Mouse (Mus musculus) ES-Bruce4 (cell line): ENCODE measurements around the gene Ddx49. TPM values are rescaled to one million over a fixed set of nuclear protein-coding genes. Genes with fewer than 3 reads are reported as not detected.
A peak's percentile ranks its signal among the peaks of the same experiment; 100 is the strongest.

ENCODE experiments used
- H3K27ac ChIP-seq: 2 replicates; pipeline ENCODE4 v1.5.1; 2012; ENCODE audit warnings: low read length, inconsistent platforms; ENCODE audit not compliant: insufficient read depth
- H3K27me3 ChIP-seq: 2 replicates; pipeline ENCODE4 v1.6.1; 2012; ENCODE audit warnings: mild to moderate bottlenecking, low read length, inconsistent platforms; ENCODE audit not compliant: control insufficient read depth, poor library complexity, insufficient read depth, severe bottlenecking
- H3K36me3 ChIP-seq: 2 replicates; pipeline ENCODE4 v1.6.1; 2012; ENCODE audit warnings: inconsistent platforms, mild to moderate bottlenecking, low read length, moderate library complexity; ENCODE audit not compliant: control insufficient read depth, poor library complexity, insufficient read depth, severe bottlenecking
- H3K4me1 ChIP-seq: one replicate; pipeline ENCODE4 v1.8.1; 2011; ENCODE audit warnings: low read length; ENCODE audit not compliant: control insufficient read depth, insufficient read depth
- H3K4me3 ChIP-seq: 2 replicates; pipeline ENCODE4 v1.5.1; 2011; ENCODE audit warnings: low read depth, mild to moderate bottlenecking, low read length
- H3K9ac ChIP-seq: 2 replicates; pipeline ENCODE4 v1.6.1; 2012; ENCODE audit warnings: low read depth, mild to moderate bottlenecking, inconsistent platforms; ENCODE audit not compliant: poor library complexity, severe bottlenecking
- H3K9me3 ChIP-seq: replicated peaks from 2 replicates; pipeline ENCODE4 v1.6.1; 2012; ENCODE audit warnings: mild to moderate bottlenecking, low read length, inconsistent platforms; ENCODE audit not compliant: control insufficient read depth, poor library complexity, insufficient read depth, severe bottlenecking
- CTCF ChIP-seq: IDR thresholded peaks from one replicate; pipeline ENCODE4 v1.8.1; 2011; ENCODE audit warnings: low read depth, low read length
- EP300 ChIP-seq: IDR thresholded peaks from 2 replicates; pipeline ENCODE4 v1.6.1; 2011; ENCODE audit warnings: low read depth, low read length; ENCODE audit not compliant: insufficient read depth
- POLR2A ChIP-seq: IDR thresholded peaks from one replicate; pipeline ENCODE4 v1.8.1; 2011; ENCODE audit warnings: low read length; ENCODE audit not compliant: insufficient read depth
- polyA plus RNA-seq: library from polyadenylated mRNA; stranded (reverse); fragments of >200 nt; gene quantifications from 2 replicates; pipeline ENCODE4 v1.2.4, GENCODE M21; 2011; ENCODE audit warnings: low read depth; ENCODE audit not compliant: missing spikeins, insufficient read depth, insufficient read length

Gene Ddx49
- polyA plus RNA-seq, 1 experiment, result 45.3 TPM

DNA sequence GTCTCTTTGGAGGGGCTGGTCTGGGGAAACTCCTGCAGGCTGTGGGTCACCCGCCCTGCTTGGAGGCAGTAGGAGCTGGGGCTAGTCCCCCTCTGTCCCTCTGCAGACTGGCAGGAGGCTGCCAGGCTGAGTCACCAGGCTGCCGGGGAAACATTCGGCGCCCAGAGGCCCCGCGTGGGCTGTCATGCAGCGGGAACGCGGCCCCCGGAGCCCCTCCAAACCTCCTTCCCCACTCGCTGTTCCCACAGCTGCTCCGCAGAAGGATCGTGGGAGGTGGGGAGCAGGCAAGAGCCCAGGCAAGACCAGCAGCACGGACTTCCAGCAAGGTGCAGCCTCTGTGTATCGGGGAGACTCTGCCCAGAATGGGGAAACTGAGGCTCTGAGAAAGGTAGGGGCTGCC lies 24.1 kb downstream of the Ddx49 start:
- H3K36me3 ChIP-seq, result no peaks in the 10 kb centered on the region
- H3K27ac ChIP-seq, result no peak overlapping the region
- peak overlapping the region; percentile 86 for H3K9ac ChIP-seq
- TF ChIP-seq POLR2A (no peak), EP300 (no peak), CTCF (no peak)
- no peaks in the 10 kb centered on the region for H3K27me3 ChIP-seq
- peak overlapping the region; percentile 65 for H3K4me3 ChIP-seq
- peaks cover 6% of the 10 kb centered on the region for H3K4me1 ChIP-seq
- no peaks in the 10 kb centered on the region for H3K9me3 ChIP-seq

DNA sequence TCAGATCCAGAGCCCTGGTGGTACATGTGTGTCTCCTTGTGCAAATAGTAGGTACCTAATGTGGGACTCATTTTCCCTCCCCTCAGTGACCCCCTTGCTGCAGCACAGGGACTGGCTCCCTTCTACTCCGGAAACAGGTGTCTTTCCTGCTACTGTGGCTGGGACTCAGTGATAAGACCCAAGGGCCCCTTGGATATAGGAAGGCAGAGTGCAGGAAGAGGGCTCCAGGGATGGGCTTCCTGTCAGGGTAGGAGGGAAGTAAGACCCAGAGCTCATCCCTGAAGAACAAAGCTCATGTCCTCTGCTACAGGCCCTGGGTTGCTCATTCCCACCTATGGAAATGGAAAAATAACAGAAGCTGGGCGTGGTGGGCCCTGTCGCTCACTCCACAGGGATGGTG lies 25.8 kb downstream of the Ddx49 start:
- no peak overlapping the region for H3K27ac ChIP-seq
- H3K4me1 ChIP-seq, result peaks cover 8% of the 10 kb centered on the region
- H3K27me3 ChIP-seq, result no peaks in the 10 kb centered on the region
- no peak for TF ChIP-seq POLR2A
- no peak overlapping the region for H3K9ac ChIP-seq
- no peaks in the 10 kb centered on the region for H3K36me3 ChIP-seq
- H3K4me3 ChIP-seq, result no peak overlapping the region
- H3K9me3 ChIP-seq, result no peaks in the 10 kb centered on the region

DNA sequence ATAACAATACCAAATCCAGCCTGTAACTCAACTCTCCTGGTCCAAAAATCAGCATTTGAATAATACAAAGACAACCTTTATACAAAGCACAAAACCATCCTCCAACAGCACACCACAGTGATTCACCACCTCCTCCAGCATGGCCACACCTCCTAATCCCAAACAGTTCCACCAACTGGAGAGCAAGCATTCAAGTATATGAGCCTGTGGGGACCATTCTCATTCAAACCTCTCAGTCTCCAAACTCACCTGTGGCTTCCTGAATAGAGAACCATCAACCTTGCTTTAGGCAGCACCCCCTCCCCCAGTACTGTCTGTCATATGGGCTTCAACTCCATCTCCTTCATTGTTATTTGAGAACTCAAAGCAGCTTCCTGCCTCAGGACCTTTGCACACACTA lies 27.9 kb downstream of the Ddx49 start:
- peak overlapping the region; percentile 83 for H3K27ac ChIP-seq
- no peaks in the 10 kb centered on the region for H3K36me3 ChIP-seq
- H3K9ac ChIP-seq, result no peak overlapping the region
- no peaks in the 10 kb centered on the region for H3K27me3 ChIP-seq
- H3K4me1 ChIP-seq, result peaks cover 6% of the 10 kb centered on the region
- H3K4me3 ChIP-seq, result no peak overlapping the region
- TF ChIP-seq EP300 (peak; percentile 61), CTCF (no peak)
- H3K9me3 ChIP-seq, result no peaks in the 10 kb centered on the region

DNA sequence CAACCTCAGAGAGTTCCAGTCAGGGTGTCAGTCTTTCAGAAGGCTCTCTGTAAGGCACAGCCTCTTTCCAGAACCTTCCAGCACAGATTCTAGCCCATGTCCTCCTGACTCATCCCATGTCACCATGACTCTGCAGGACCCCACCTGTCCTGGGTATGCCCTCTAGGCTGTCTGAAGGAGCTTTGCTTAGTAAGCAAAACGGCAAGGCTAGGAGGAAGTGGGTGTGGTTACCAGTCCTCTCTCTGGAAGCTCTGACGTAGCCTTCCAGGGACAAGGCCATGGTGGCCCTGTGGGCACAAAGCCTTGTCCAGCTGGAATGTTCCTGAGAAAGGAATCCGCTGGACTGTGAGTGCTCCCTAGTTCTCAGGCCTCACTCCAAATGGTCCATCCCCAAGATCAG lies 29.3 kb downstream of the Ddx49 start:
- H3K27ac ChIP-seq, result peak overlapping the region; percentile 88
- H3K4me3 ChIP-seq, result no peak overlapping the region; the same call in 1 of the 2 replicates
- peaks cover 6% of the 10 kb centered on the region for H3K4me1 ChIP-seq
- no peak overlapping the region; the same call in 1 of the 2 replicates for H3K9ac ChIP-seq
- TF ChIP-seq POLR2A, result no peak
- TF ChIP-seq EP300, result peak; percentile 97
- no peaks in the 10 kb centered on the region for H3K36me3 ChIP-seq
- no peaks in the 10 kb centered on the region for H3K27me3 ChIP-seq
- no peaks in the 10 kb centered on the region for H3K9me3 ChIP-seq

DNA sequence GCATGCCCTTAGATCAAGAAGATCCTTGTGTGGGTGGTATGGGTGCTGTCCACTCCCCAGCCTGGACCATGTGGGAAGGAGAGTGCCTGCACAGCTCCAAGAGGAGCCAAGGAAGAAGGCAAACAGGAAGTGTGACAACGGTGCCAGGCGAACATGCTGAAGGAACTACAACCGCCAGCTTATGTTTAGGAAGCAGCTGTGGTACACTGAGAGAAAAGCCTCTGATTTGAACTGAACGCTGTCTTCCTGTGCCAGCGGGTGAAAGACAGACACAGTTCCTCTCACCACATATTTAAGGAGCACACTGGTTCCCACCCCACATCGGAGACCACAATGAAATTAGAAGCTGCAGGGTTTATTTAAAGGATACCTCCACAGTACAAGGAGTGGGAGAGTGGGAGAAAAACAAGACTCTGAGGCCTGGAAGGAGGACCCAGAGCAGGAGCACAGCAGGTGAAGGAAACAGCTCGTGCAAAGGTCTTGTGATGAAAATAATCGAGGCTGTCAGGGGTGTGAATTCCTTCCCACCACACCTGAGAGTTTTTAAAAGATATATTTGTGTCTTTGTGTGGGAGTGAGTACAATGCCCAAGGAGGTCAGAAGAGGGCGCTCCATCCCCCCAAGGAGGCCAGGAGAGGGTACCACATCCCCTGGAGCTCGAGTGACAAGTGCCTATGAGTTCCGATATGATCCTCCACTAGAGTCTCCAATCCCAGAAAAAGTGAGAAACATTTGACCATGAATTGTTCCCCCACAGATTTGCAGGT lies 33.3 kb downstream of the Ddx49 start:
- H3K27ac ChIP-seq, result no peak overlapping the region
- peaks cover 3% of the 10 kb centered on the region; the same call in 1 of the 2 replicates for H3K36me3 ChIP-seq
- H3K27me3 ChIP-seq, result no peaks in the 10 kb centered on the region
- H3K9me3 ChIP-seq, result no peaks in the 10 kb centered on the region
- no peak overlapping the region for H3K4me3 ChIP-seq
- H3K9ac ChIP-seq, result no peak overlapping the region
- TF ChIP-seq CTCF, result peak; percentile 80
- TF ChIP-seq POLR2A, result no peak
- peaks cover 3% of the 10 kb centered on the region for H3K4me1 ChIP-seq

DNA sequence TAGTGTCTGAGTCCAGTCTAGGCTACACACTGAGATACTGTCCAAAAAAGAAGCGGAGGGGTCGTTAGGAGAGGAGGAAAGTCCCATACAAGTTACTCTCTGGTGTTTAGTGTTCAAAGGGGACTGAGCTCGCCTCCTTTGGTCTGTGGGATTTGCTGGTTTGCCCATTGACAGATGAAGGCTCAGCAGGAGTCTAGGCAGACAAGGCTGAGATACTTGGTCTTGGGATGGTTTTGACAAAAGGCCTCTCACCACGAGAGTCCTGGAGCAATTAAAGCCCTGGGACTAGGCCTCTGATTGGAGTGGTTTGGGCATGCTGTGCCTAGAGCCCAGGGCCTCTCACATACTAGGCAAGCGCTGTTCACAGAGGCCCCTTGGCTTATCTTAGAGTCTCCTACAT lies 34.0 kb downstream of the Ddx49 start:
- H3K36me3 ChIP-seq, result peaks cover 6% of the 10 kb centered on the region
- no peak overlapping the region for H3K4me3 ChIP-seq
- TF ChIP-seq POLR2A (no peak), EP300 (no peak), CTCF (no peak)
- no peaks in the 10 kb centered on the region for H3K27me3 ChIP-seq
- no peaks in the 10 kb centered on the region for H3K9me3 ChIP-seq
- peaks cover 3% of the 10 kb centered on the region for H3K4me1 ChIP-seq
- H3K9ac ChIP-seq, result no peak overlapping the region
- no peak overlapping the region for H3K27ac ChIP-seq
